Mouse (Mus musculus): ENCODE results near the gene Sirt4.
"Not testable (repeated sequence)": the region's sequence is repeated elsewhere in the genome, so short reads cannot be mapped to it uniquely, and the experiment has no call there.

The Sirt4 gene

GRCm38 (mm10) chr5:115483947-115484920 lies at the start of gene Sirt4:
Gene Sirt4, minus strand, starts transcription at chr5:115484725.
- peak; percentile 89 to 90 for DNase-seq (ENCODE audit: low spot score in 2 of 2)

GRCm38 (mm10) chr5:115531671-115532270 lies 47.2 kb upstream of the Sirt4 start:
- DNase-seq (ENCODE audit: low spot score in 2 of 2): peak; percentile 88 to 90

- no peak for DNase-seq (ENCODE audit: low spot score in 2 of 2)
Measured at GRCm38 (mm10) chr5:115530447-115530809, 45.9 kb upstream of the Sirt4 start.

GRCm38 (mm10) chr5:115529742-115530446 lies 45.4 kb upstream of the Sirt4 start:
- DNase-seq (ENCODE audit: low spot score in 2 of 2): peak; percentile 37 to 72

GRCm38 (mm10) chr5:115529364-115529741 lies 44.8 kb upstream of the Sirt4 start:
- no peak for DNase-seq (ENCODE audit: low spot score in 2 of 2)

GRCm38 (mm10) chr5:115528128-115528527 lies 43.6 kb upstream of the Sirt4 start:
- no peak for DNase-seq (ENCODE audit: low spot score in 2 of 2)

- no peak for DNase-seq (ENCODE audit: low spot score in 2 of 2)
Measured at GRCm38 (mm10) chr5:115526456-115527202, 42.1 kb upstream of the Sirt4 start.

- no peak for DNase-seq (ENCODE audit: low spot score in 2 of 2)
Measured at GRCm38 (mm10) chr5:115525943-115526342, 41.4 kb upstream of the Sirt4 start.

GRCm38 (mm10) chr5:115525416-115525815 lies 40.9 kb upstream of the Sirt4 start:
- no peak for DNase-seq (ENCODE audit: low spot score in 2 of 2)

- no peak for DNase-seq (ENCODE audit: low spot score in 2 of 2)
Measured at GRCm38 (mm10) chr5:115524471-115524870, 39.9 kb upstream of the Sirt4 start.

GRCm38 (mm10) chr5:115523971-115524370 lies 39.4 kb upstream of the Sirt4 start:
- no peak for DNase-seq (ENCODE audit: low spot score in 2 of 2)

- DNase-seq (ENCODE audit: low spot score in 2 of 2): no peak
Measured at GRCm38 (mm10) chr5:115522981-115523499, 38.5 kb upstream of the Sirt4 start.

- DNase-seq (ENCODE audit: low spot score in 2 of 2): no peak
Measured at GRCm38 (mm10) chr5:115522531-115522930, 38.0 kb upstream of the Sirt4 start.

- peak; percentile 70 to 76 for DNase-seq (ENCODE audit: low spot score in 2 of 2)
Measured at GRCm38 (mm10) chr5:115521553-115522461, 37.3 kb upstream of the Sirt4 start.

- DNase-seq (ENCODE audit: low spot score in 2 of 2): peak; percentile 65 to 80
Measured at GRCm38 (mm10) chr5:115520325-115520869, 35.9 kb upstream of the Sirt4 start.

- not testable (repeated sequence) for DNase-seq (ENCODE audit: low spot score in 2 of 2)
Measured at GRCm38 (mm10) chr5:115518214-115518613, 33.7 kb upstream of the Sirt4 start.

GRCm38 (mm10) chr5:115517501-115517900 lies 33.0 kb upstream of the Sirt4 start:
- DNase-seq (ENCODE audit: low spot score in 2 of 2): no peak

GRCm38 (mm10) chr5:115516908-115517307 lies 32.4 kb upstream of the Sirt4 start:
- no peak for DNase-seq (ENCODE audit: low spot score in 2 of 2)

- DNase-seq (ENCODE audit: low spot score in 2 of 2): peak; percentile 75 to 84
Measured at GRCm38 (mm10) chr5:115516081-115516907, 31.8 kb upstream of the Sirt4 start.

Data from heart, adult 9 months (tissue).